ENCODE assay signal across 29 mouse cellular contexts in the genomic region with DNA sequence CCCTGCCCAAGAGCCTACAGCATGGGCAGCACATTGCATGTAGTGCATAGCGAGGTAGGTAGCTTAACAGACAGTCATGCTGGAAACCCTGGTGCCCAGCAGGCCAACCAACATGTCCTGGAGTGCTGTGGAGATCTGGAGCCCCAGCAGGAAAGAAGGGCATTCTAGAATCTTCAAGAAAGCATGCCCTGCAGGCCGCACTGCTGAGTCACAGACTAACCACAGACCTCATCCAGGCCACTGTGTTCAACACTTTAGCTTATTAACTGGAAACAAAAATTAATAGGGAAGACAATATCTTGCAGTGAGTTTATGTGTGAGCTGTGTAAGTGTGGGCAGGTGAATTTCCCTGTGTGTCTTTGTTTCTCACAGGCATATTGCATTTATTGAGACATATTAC.
A peak's percentile ranks its signal among the peaks of the same experiment; 100 is the strongest.
DNase-seq lines count a peak whose midpoint lies in the region; ATAC-seq lines count a peak whose summit lies in the region.
"Had no signal": no experiment of that assay in that cellular context is flagged by ENCODE, and none has a peak within 500 bp of the region (broad histone marks: within the 10 kb centered on the region; RNA-seq: fewer than 3 reads in every experiment).

No protein-coding gene starts in this region.

- peak; percentile 26 for DNase-seq in thymus, postnatal 25 days
- DNase-seq in thymus, postnatal 14 days, result no peak
- DNase-seq in Muller cell, postnatal 12 days (ENCODE audit: inconsistent ontology term), result peak; percentile 59
- DNase-seq in left cerebral cortex, adult 9 months (ENCODE audit: low spot score in 2 of 2), result no peak
- DNase-seq in hindbrain, embryonic 11.5 days (ENCODE audit: low spot score), result no peak
- DNase-seq: adrenal gland, adult 2 months; adrenal gland, postnatal 36 days; cerebellum, adult 18-20 months; cerebellum, postnatal 10 days; gastrocnemius, postnatal 10 days; heart, postnatal 10 days; kidney, adult 18-20 months; kidney, postnatal 4 days; layer of hippocampus, postnatal 36 days; liver; lung, adult 2 months; lung, postnatal 10 days; right cerebral cortex, postnatal 4 days had no signal

- H3K9ac ChIP-seq in limb, embryonic 15.5 days, result no peak overlapping the region
- no peak overlapping the region for H3K9ac ChIP-seq in hindbrain, embryonic 11.5 days (ENCODE audit: low read depth, low read length)
- H3K9ac ChIP-seq: forebrain, embryonic 13.5 days; heart, embryonic 13.5 days; hindbrain, embryonic 15.5 days; liver, embryonic 14.5 days; midbrain, embryonic 13.5 days; neural tube, embryonic 13.5 days had no signal

- ATAC-seq in limb, embryonic 15.5 days (ENCODE audit: insufficient number of reproducible peaks, low FRiP score, low TSS enrichment, low read depth), result no peak
- no peak for ATAC-seq in hindbrain, embryonic 11.5 days (ENCODE audit: low FRiP score)
- ATAC-seq: activated CD4-positive, CD25-positive, alpha-beta regulatory T cell, adult 4 months; forebrain, embryonic 13.5 days; inflammation-experienced regulatory T-cells, adult 6 months; midbrain, embryonic 13.5 days had no signal

- no peaks in the 10 kb centered on the region for H3K9me3 ChIP-seq in limb, embryonic 15.5 days
- H3K9me3 ChIP-seq in hindbrain, embryonic 11.5 days (ENCODE audit: control insufficient read depth, low read length), result no peaks in the 10 kb centered on the region
- H3K9me3 ChIP-seq: forebrain, embryonic 13.5 days; heart, embryonic 13.5 days; hindbrain, embryonic 15.5 days; midbrain, embryonic 13.5 days; neural tube, embryonic 13.5 days had no signal

- peaks cover 33% of the 10 kb centered on the region for H3K4me1 ChIP-seq in limb, embryonic 15.5 days
- no peaks in the 10 kb centered on the region for H3K4me1 ChIP-seq in hindbrain, embryonic 11.5 days (replicated peaks; ENCODE audit: control insufficient read depth, insufficient read depth, low read length)

- H3K36me3 ChIP-seq in limb, embryonic 15.5 days, result no peaks in the 10 kb centered on the region
- no peaks in the 10 kb centered on the region for H3K36me3 ChIP-seq in hindbrain, embryonic 11.5 days (ENCODE audit: control insufficient read depth, insufficient read depth, low read length)
- H3K36me3 ChIP-seq: heart, embryonic 13.5 days; hindbrain, embryonic 15.5 days; midbrain, embryonic 13.5 days; neural tube, embryonic 13.5 days had no signal

- no peak overlapping the region for H3K4me2 ChIP-seq in limb, embryonic 15.5 days
- H3K4me2 ChIP-seq in hindbrain, embryonic 11.5 days (replicated peaks; ENCODE audit: low read depth, low read length), result no peak overlapping the region
- H3K4me2 ChIP-seq: forebrain, embryonic 13.5 days; heart, embryonic 13.5 days; hindbrain, embryonic 15.5 days; midbrain, embryonic 13.5 days; neural tube, embryonic 13.5 days had no signal

- H3K27ac ChIP-seq in limb, embryonic 15.5 days, result peak overlapping the region; percentile 38; the same call in 1 of the 2 replicates
- H3K27ac ChIP-seq in hindbrain, embryonic 11.5 days (ENCODE audit: low read depth, low read length), result no peak overlapping the region
- H3K27ac ChIP-seq: forebrain, embryonic 13.5 days; heart, embryonic 13.5 days; hindbrain, embryonic 15.5 days; liver, embryonic 14.5 days; macrophage; midbrain, embryonic 13.5 days; neural tube, embryonic 13.5 days; stomach, postnatal 0 days had no signal

- H3K4me3 ChIP-seq in limb, embryonic 15.5 days, result no peak overlapping the region
- no peak overlapping the region for H3K4me3 ChIP-seq in hindbrain, embryonic 11.5 days (ENCODE audit: low read depth, low read length)
- H3K4me3 ChIP-seq: forebrain, embryonic 13.5 days; heart, embryonic 13.5 days; hindbrain, embryonic 15.5 days; midbrain, embryonic 13.5 days; neural tube, embryonic 13.5 days had no signal

- H3K27me3 ChIP-seq in limb, embryonic 15.5 days, result no peaks in the 10 kb centered on the region
- no peaks in the 10 kb centered on the region for H3K27me3 ChIP-seq in hindbrain, embryonic 11.5 days (ENCODE audit: control insufficient read depth, insufficient read depth, low read length)
- H3K27me3 ChIP-seq: heart, embryonic 13.5 days; hindbrain, embryonic 15.5 days; midbrain, embryonic 13.5 days; neural tube, embryonic 13.5 days had no signal

- WGBS in limb, embryonic 15.5 days, result 87% methylated on average over 2 of the region's 2 CpGs
- 89% methylated on average over 2 of the region's 2 CpGs for WGBS in hindbrain, embryonic 11.5 days

Comparison
In these comparisons a context has a peak if more than half of its experiments do, and no peak if none do; other contexts are left out.
1. DNase-seq: peak in thymus, postnatal 25 days (single experiment) and Muller cell, postnatal 12 days (single experiment); none in thymus, postnatal 14 days (single experiment), left cerebral cortex, adult 9 months (0 of 2) and hindbrain, embryonic 11.5 days (single experiment).